Mouse (Mus musculus) lung, postnatal 0 days (tissue): ENCODE results near the gene Gm17018.

Experiments used
- CTCF ChIP-seq: IDR thresholded peaks from 2 replicates; pipeline ENCODE4 v1.5.1; 2016; ENCODE audit warnings: antibody characterized with exemption, mild to moderate bottlenecking
- EP300 ChIP-seq: IDR thresholded peaks from 2 replicates; pipeline ENCODE4 v1.6.1; 2016; ENCODE audit warnings: antibody characterized with exemption, mild to moderate bottlenecking, control low read depth

DNA sequence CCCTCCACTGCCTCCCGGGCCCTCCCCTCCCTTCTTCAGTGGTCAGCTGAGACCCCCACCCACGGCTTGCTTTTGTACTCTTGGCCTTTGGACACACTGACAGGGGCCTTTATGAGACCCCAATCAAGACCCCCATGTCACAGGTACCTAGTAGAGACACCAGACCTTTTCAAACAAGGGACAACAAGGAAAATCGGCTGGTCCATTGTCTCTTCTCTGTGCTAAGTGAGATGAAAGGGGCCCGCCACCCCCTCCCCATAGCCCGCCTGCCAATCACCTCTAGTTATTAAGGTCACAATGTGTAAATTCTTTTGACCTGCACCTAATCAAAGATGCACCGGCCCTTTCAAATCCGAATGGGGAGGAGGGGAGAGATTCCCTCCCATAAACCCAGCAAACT, 56.3 kb downstream of the Gm17018 start:
- TF ChIP-seq CTCF (no peak), EP300 (no peak)
